Mouse (Mus musculus): Measurements from ENCODE around the gene Clip2.
"Not testable (repeated sequence)": the region's sequence is repeated elsewhere in the genome, so short reads cannot be mapped to it uniquely, and the experiment has no call there.

Gene Clip2

GRCm38 (mm10) chr5:134485900-134486665, 66.2 kb downstream of the Clip2 start:
- peak; percentile 85 for DNase-seq

- DNase-seq = no peak
Observed at GRCm38 (mm10) chr5:134485183-134485730, 67.0 kb downstream of the Clip2 start.

GRCm38 (mm10) chr5:134483291-134483690, 68.9 kb downstream of the Clip2 start:
- no peak for DNase-seq

GRCm38 (mm10) chr5:134482331-134482730, 69.9 kb downstream of the Clip2 start:
- no peak for DNase-seq

- not testable (repeated sequence) for DNase-seq
Observed at GRCm38 (mm10) chr5:134478886-134479285, 73.3 kb downstream of the Clip2 start.

- not testable (repeated sequence) for DNase-seq
Observed at GRCm38 (mm10) chr5:134475686-134476085, 76.5 kb downstream of the Clip2 start.

- DNase-seq = no peak
Observed at GRCm38 (mm10) chr5:134475006-134475605, 77.1 kb downstream of the Clip2 start.

GRCm38 (mm10) chr5:134473902-134474301, 78.3 kb downstream of the Clip2 start:
- peak; percentile 44 for DNase-seq

GRCm38 (mm10) chr5:134470538-134471169, 81.6 kb downstream of the Clip2 start:
- DNase-seq = no peak

- no peak for DNase-seq
Observed at GRCm38 (mm10) chr5:134469559-134470150, 82.6 kb downstream of the Clip2 start.

- DNase-seq = no peak
Observed at GRCm38 (mm10) chr5:134468158-134468765, 84.0 kb downstream of the Clip2 start.

GRCm38 (mm10) chr5:134467030-134467549, 85.1 kb downstream of the Clip2 start:
- peak; percentile 72 for DNase-seq

GRCm38 (mm10) chr5:134466296-134467029, 85.8 kb downstream of the Clip2 start:
- DNase-seq = peak; percentile 57

- DNase-seq = no peak
Observed at GRCm38 (mm10) chr5:134465197-134465596, 87.0 kb downstream of the Clip2 start.

GRCm38 (mm10) chr5:134464225-134464624, 88.0 kb downstream of the Clip2 start:
- DNase-seq = no peak

GRCm38 (mm10) chr5:134462731-134463130, 89.5 kb downstream of the Clip2 start:
- DNase-seq = no peak

- no peak for DNase-seq
Observed at GRCm38 (mm10) chr5:134462316-134462715, 89.9 kb downstream of the Clip2 start.

- no peak for DNase-seq
Observed at GRCm38 (mm10) chr5:134460546-134460945, 91.7 kb downstream of the Clip2 start.

GRCm38 (mm10) chr5:134459096-134459495, 93.1 kb downstream of the Clip2 start:
- DNase-seq = no peak

- DNase-seq = no peak
Observed at GRCm38 (mm10) chr5:134458416-134458815, 93.8 kb downstream of the Clip2 start.

- DNase-seq = no peak
Observed at GRCm38 (mm10) chr5:134457371-134457770, 94.9 kb downstream of the Clip2 start.

- DNase-seq = peak; percentile 91
Observed at GRCm38 (mm10) chr5:134456503-134456962, 95.7 kb downstream of the Clip2 start, which contains the start of gene Gtf2ird1. Gtf2ird1 (minus strand) TSS chr5:134456716.
